Mouse (Mus musculus) MEL (cell line): ENCODE data around the gene Slc23a3. TPM values are rescaled to one million over a fixed set of nuclear protein-coding genes. Genes with fewer than 3 reads are reported as not detected.
A peak's percentile ranks its signal among the peaks of the same experiment; 100 is the strongest.

Experiments used
- DNase-seq: peaks from one replicate; pipeline ENCODE4 v3.0.0; 2011; ENCODE audit warnings: low read depth, low spot score
- H3K27ac ChIP-seq: 2 replicates; pipeline ENCODE4 v1.5.1; 2012; ENCODE audit warnings: low read depth, mild to moderate bottlenecking, control low read depth, low read length, moderate library complexity; ENCODE audit not compliant: control insufficient read depth
- H3K27me3 ChIP-seq, 2 experiments: fragments of 150-350 bp in 1 of 2; sonication (generic) in 1 of 2; 2 replicates each; pipeline ENCODE4 v1.6.1; 2012; ENCODE audit warnings: low read length in 2 of 2, mild to moderate bottlenecking in 2 of 2, improper control_type of control experiment in 1 of 2, moderate library complexity in 1 of 2; ENCODE audit not compliant: insufficient read depth in 2 of 2, control insufficient read depth in 1 of 2
- H3K36me3 ChIP-seq, 2 experiments: 2 replicates each; pipeline ENCODE4 v1.6.1; 2012 to 2014; ENCODE audit warnings: low read length in 2 of 2, improper control_type of control experiment in 1 of 2, inconsistent platforms in 1 of 2, mild to moderate bottlenecking in 1 of 2; ENCODE audit not compliant: insufficient read depth in 2 of 2, control insufficient read depth in 1 of 2
- H3K4me1 ChIP-seq, 2 experiments: fragments of 150-350 bp in 1 of 2; sonication (generic) in 1 of 2; 2 replicates each; pipeline ENCODE4 v1.6.1; 2012; ENCODE audit warnings: low read length in 2 of 2, improper control_type of control experiment in 1 of 2, mild to moderate bottlenecking in 1 of 2; ENCODE audit not compliant: insufficient read depth in 2 of 2, control insufficient read depth in 1 of 2
- H3K4me3 ChIP-seq, 2 experiments: fragments of 150-350 bp in 1 of 2; sonication (generic) in 1 of 2; 2 replicates each; pipeline ENCODE4 v1.5.1; 2012; ENCODE audit warnings: low read depth in 2 of 2, low read length in 2 of 2, mild to moderate bottlenecking in 2 of 2, moderate library complexity in 2 of 2, control low read depth in 1 of 2, improper control_type of control experiment in 1 of 2; ENCODE audit not compliant: control insufficient read depth in 1 of 2, insufficient read depth in 1 of 2
- H3K79me2 ChIP-seq: 2 replicates; pipeline ENCODE4 v1.6.1; 2012; ENCODE audit warnings: mild to moderate bottlenecking, low read length, moderate library complexity; ENCODE audit not compliant: control insufficient read depth, poor library complexity, insufficient read depth
- H3K9ac ChIP-seq: 2 replicates; pipeline ENCODE4 v1.6.1; 2012; ENCODE audit warnings: low read depth, mild to moderate bottlenecking, control low read depth, low read length, moderate library complexity; ENCODE audit not compliant: control insufficient read depth, poor library complexity, severe bottlenecking
- H3K9me3 ChIP-seq: fragments of 150-350 bp; sonication (generic); replicated peaks from 2 replicates; pipeline ENCODE4 v1.6.1; 2012; ENCODE audit warnings: mild to moderate bottlenecking, low read length, improper control_type of control experiment, moderate library complexity; ENCODE audit not compliant: insufficient read depth
- BHLHE40 ChIP-seq: IDR thresholded peaks from 2 replicates; pipeline ENCODE4 v1.6.1; 2012; ENCODE audit warnings: low read depth, mild to moderate bottlenecking, inconsistent platforms, low read length, improper control_type of control experiment, borderline replicate concordance
- CHD2 ChIP-seq: IDR thresholded peaks from 2 replicates; pipeline ENCODE4 v1.6.1; 2011; ENCODE audit warnings: low read length, improper control_type of control experiment
- CTCF ChIP-seq, 3 experiments: IDR thresholded peaks in 2 of 3; conservative IDR thresholded peaks in 1 of 3; 2 replicates each; pipeline ENCODE4 v1.5.1; 2011 to 2012; ENCODE audit warnings: low read length in 3 of 3, low read depth in 2 of 3, mild to moderate bottlenecking in 2 of 3, improper control_type of control experiment in 1 of 3, inconsistent platforms in 1 of 3, mixed read lengths in 1 of 3, moderate library complexity in 1 of 3; ENCODE audit not compliant: control insufficient read depth in 1 of 3, insufficient read depth in 1 of 3, poor library complexity in 1 of 3, severe bottlenecking in 1 of 3
- E2F4 ChIP-seq: IDR thresholded peaks from 2 replicates; pipeline ENCODE4 v1.6.1; 2011; ENCODE audit warnings: low read depth, low read length, improper control_type of control experiment, borderline replicate concordance
- ELF1 ChIP-seq: IDR thresholded peaks from 2 replicates; pipeline ENCODE4 v1.6.1; 2014; ENCODE audit warnings: low read depth, mild to moderate bottlenecking, inconsistent platforms, low read length, improper control_type of control experiment, moderate library complexity
- EP300 ChIP-seq, 2 experiments: IDR thresholded peaks; 2 replicates each; pipeline ENCODE4 v1.6.1; 2011; ENCODE audit warnings: improper control_type of control experiment in 2 of 2, low read length in 2 of 2, low read depth in 1 of 2, mild to moderate bottlenecking in 1 of 2
- ETS1 ChIP-seq: IDR thresholded peaks from 2 replicates; pipeline ENCODE4 v1.6.1; 2012; ENCODE audit warnings: low read depth, mild to moderate bottlenecking, inconsistent platforms, low read length, improper control_type of control experiment, moderate library complexity
- GABPA ChIP-seq: IDR thresholded peaks from 2 replicates; pipeline ENCODE4 v1.6.1; 2012; ENCODE audit warnings: low read depth, mild to moderate bottlenecking, inconsistent platforms, low read length, improper control_type of control experiment, moderate library complexity
- HCFC1 ChIP-seq: IDR thresholded peaks from 2 replicates; pipeline ENCODE4 v1.6.1; 2012; ENCODE audit warnings: low read depth, mild to moderate bottlenecking, inconsistent platforms, low read length, improper control_type of control experiment, moderate library complexity
- MAX ChIP-seq: IDR thresholded peaks from 2 replicates; pipeline ENCODE4 v1.6.1; 2011; ENCODE audit warnings: low read length, improper control_type of control experiment
- MAZ ChIP-seq: IDR thresholded peaks from 2 replicates; pipeline ENCODE4 v1.6.1; 2012; ENCODE audit warnings: low read depth, mild to moderate bottlenecking, inconsistent platforms, low read length, improper control_type of control experiment
- MXI1 ChIP-seq: IDR thresholded peaks from 2 replicates; pipeline ENCODE4 v1.6.1; 2011; ENCODE audit warnings: mild to moderate bottlenecking, low read depth, low read length, improper control_type of control experiment
- MYB ChIP-seq: IDR thresholded peaks from 2 replicates; pipeline ENCODE4 v1.6.1; 2011; ENCODE audit warnings: mild to moderate bottlenecking, low read depth, low read length, improper control_type of control experiment
- MYC ChIP-seq: IDR thresholded peaks from 2 replicates; pipeline ENCODE4 v1.6.1; 2011; ENCODE audit warnings: low read depth, mild to moderate bottlenecking, low read length, improper control_type of control experiment, moderate library complexity
- NELFE ChIP-seq: IDR thresholded peaks from 2 replicates; pipeline ENCODE4 v1.6.1; 2011; ENCODE audit warnings: low read depth, low read length, improper control_type of control experiment
- NRF1 ChIP-seq: IDR thresholded peaks from 2 replicates; pipeline ENCODE4 v1.6.1; 2014; ENCODE audit warnings: low read depth, mild to moderate bottlenecking, inconsistent platforms, low read length, improper control_type of control experiment, moderate library complexity; ENCODE audit not compliant: poor library complexity, insufficient read depth, severe bottlenecking
- POLR2A ChIP-seq, 2 experiments: IDR thresholded peaks; 2 replicates each; pipeline ENCODE4 v1.6.1; 2011 to 2012; ENCODE audit warnings: low read length in 2 of 2, mild to moderate bottlenecking in 2 of 2, control low read depth in 1 of 2, improper control_type of control experiment in 1 of 2, low read depth in 1 of 2, moderate library complexity in 1 of 2; ENCODE audit not compliant: control insufficient read depth in 1 of 2, insufficient read depth in 1 of 2, poor library complexity in 1 of 2
- POLR2AphosphoS2 ChIP-seq: IDR thresholded peaks from 2 replicates; pipeline ENCODE4 v1.6.1; 2011; ENCODE audit warnings: low read length, improper control_type of control experiment
- RAD21 ChIP-seq: IDR thresholded peaks from 2 replicates; pipeline ENCODE4 v1.6.1; 2011; ENCODE audit warnings: mild to moderate bottlenecking, low read depth, low read length, improper control_type of control experiment
- SIN3A ChIP-seq: IDR thresholded peaks from 2 replicates; pipeline ENCODE4 v1.6.1; 2012; ENCODE audit warnings: low read length, improper control_type of control experiment, inconsistent platforms
- SMC3 ChIP-seq: IDR thresholded peaks from 2 replicates; pipeline ENCODE4 v1.6.1; 2011; ENCODE audit warnings: low read depth, low read length, improper control_type of control experiment
- TAL1 ChIP-seq: IDR thresholded peaks from 2 replicates; pipeline ENCODE4 v1.6.1; 2012; ENCODE audit warnings: mild to moderate bottlenecking, inconsistent platforms, low read length, moderate library complexity, mixed read lengths
- TBP ChIP-seq: IDR thresholded peaks from 2 replicates; pipeline ENCODE4 v1.8.0; 2011; ENCODE audit warnings: low read depth, low read length, improper control_type of control experiment
- TCF12 ChIP-seq: IDR thresholded peaks from 2 replicates; pipeline ENCODE4 v1.6.1; 2014; ENCODE audit warnings: low read depth, mild to moderate bottlenecking, inconsistent platforms, low read length, improper control_type of control experiment, moderate library complexity
- UBTF ChIP-seq: IDR thresholded peaks from 2 replicates; pipeline ENCODE4 v1.6.1; 2012; ENCODE audit warnings: low read depth, mild to moderate bottlenecking, inconsistent platforms, low read length, improper control_type of control experiment, moderate library complexity, borderline replicate concordance; ENCODE audit not compliant: insufficient read depth
- USF1 ChIP-seq: IDR thresholded peaks from 2 replicates; pipeline ENCODE4 v1.6.1; 2014; ENCODE audit warnings: low read depth, mild to moderate bottlenecking, inconsistent platforms, low read length, improper control_type of control experiment, moderate library complexity
- ZC3H11A ChIP-seq: IDR thresholded peaks from 2 replicates; pipeline ENCODE4 v1.6.1; 2012; ENCODE audit warnings: low read depth, mild to moderate bottlenecking, inconsistent platforms, low read length, improper control_type of control experiment
- ZNF384 ChIP-seq: IDR thresholded peaks from 2 replicates; pipeline ENCODE4 v1.6.1; 2012; ENCODE audit warnings: low read depth, mild to moderate bottlenecking, inconsistent platforms, low read length, improper control_type of control experiment
- polyA plus RNA-seq, 2 experiments: library from polyadenylated mRNA; stranded (reverse) in 1 of 2; unstranded in 1 of 2; fragments of >175 nt in 1 of 2; fragments of >200 nt in 1 of 2; gene quantifications; 2 replicates each; pipeline versions ENCODE4 v1.2.1 to v1.2.4; 2012; ENCODE audit warnings: low replicate concordance in 2 of 2, low read depth in 1 of 2; ENCODE audit not compliant: insufficient read length in 2 of 2, insufficient read depth in 1 of 2, missing spikeins in 1 of 2
- total RNA-seq: library from RNA; depleted of rRNA; stranded (reverse); fragments of 300-350 nt; gene quantifications from 2 replicates; pipeline ENCODE4 v1.2.3, GENCODE M21; 2012

Slc23a3 gene
- total and polyA plus RNA-seq, 3 experiments: 0.08 to 0.15 TPM; not detected in 1

DNA sequence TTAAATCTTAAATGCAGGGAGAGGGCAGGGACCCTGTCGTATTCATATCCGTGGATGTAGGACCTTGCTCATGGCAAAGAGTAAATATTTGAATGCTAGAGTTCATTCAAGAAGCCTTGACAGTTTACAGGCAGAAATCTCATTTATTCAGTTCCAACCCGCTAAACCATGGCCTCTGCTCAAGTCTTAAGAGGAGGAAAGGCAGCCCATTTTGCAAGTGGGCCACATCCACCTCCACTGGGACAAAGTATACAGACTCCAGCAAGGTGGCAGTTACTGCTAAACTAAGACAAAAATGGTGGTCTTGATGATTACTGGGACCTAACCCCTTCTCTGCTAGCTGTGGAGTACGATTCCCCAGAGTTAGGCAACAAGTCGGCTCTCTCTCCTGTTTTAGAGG lies 8.3 kb downstream of the Slc23a3 start:
- Histone ChIP-seq H3K4me1 (peaks cover 3 to 10% of the 10 kb centered on the region in 2 experiments; a peak in 3 of 4 replicates), H3K4me3 (peak overlapping the region; percentile 68 to 80), H3K36me3 (peaks cover 0 to 5% of the 10 kb centered on the region in 2 experiments; a peak in 2 of 4 replicates)
- DNase-seq: no peak
- TF ChIP-seq UBTF (no peak), SIN3A (no peak), MAZ (0 out of 2 replicates have a peak, but pooled peaks have one; percentile 14), MAX (no peak)
- TF ChIP-seq, all 39 proteins: peak for 1
- H3K27me3 ChIP-seq: no peaks in the 10 kb centered on the region
- no peaks in the 10 kb centered on the region for H3K9me3 ChIP-seq
- peak overlapping the region; percentile 80 for H3K9ac ChIP-seq
- H3K79me2 ChIP-seq: no peaks in the 10 kb centered on the region; the same call in 1 of the 2 replicates
- peak overlapping the region; percentile 96 for H3K27ac ChIP-seq

DNA sequence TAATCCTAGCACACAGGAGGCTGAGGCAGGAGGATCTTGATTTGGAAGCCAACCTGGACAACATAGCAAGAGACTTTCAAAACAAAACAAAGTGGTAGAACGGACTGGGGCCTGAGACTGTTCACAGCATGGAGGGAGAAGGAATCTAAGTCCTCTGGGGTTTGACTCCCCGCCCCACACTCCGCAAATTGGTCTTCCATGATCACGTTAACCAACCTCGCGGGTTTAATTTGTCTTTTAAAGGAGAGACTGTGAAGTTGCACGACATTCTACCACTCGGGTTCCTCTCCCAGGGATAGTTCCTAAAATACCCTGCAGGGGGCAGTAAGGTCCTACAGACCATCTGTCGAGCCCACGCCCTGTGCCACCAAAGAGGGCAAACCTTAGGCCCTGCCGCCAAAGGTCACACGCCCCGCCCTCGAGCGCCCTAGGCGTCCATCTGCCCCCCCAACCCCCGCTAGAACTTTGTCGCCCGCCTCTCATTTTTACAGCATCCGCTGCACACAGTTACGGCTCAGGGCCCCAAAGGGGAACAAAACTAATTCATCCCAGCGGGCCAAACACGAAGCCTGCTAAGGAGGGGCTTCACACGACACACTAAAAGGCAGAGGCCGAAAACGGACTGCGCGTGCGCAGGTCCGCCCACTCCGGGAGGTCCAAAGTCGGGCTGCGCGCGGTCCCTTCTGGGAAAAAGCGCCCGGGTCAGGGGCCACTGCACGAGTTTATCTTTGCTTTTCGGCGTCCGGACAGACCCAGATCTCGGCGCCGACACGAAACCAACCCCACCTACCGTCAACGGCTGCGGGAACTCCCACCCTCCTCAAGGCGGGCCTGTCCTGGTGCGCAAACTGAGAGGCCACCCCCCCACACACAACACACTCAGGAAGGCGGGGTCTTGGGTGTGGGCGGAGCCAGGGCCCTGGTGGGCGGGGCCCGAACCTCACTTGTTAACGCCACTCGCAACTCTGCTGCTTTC lies 9.1 kb downstream of the Slc23a3 start, which contains the start of gene Nhej1:
Gene Nhej1, minus strand, starts transcription at position 855 of the 976 bp plus-strand sequence.
- H3K4me1 ChIP-seq: peaks cover 3 to 10% of the 10 kb centered on the region in 2 experiments; a peak in 3 of 4 replicates
- H3K79me2 ChIP-seq: no peaks in the 10 kb centered on the region; the same call in 1 of the 2 replicates
- peaks cover 0 to 5% of the 10 kb centered on the region in 2 experiments; a peak in 2 of 4 replicates for H3K36me3 ChIP-seq
- DNase-seq: peak; percentile 98
- H3K9me3 ChIP-seq: no peaks in the 10 kb centered on the region
- peak within 1 kb of the TSS; percentile 68 to 80 for H3K4me3 ChIP-seq
- peak within 1 kb of the TSS; percentile 80 for H3K9ac ChIP-seq
- no peaks in the 10 kb centered on the region for H3K27me3 ChIP-seq
- H3K27ac ChIP-seq: peak within 1 kb of the TSS; percentile 96
- TF ChIP-seq ZNF384 (no peak; the same call in 1 of the 2 replicates), ETS1 (peak; percentile 59; the same call in 1 of the 2 replicates), CHD2 (no peak), NELFE (peak; percentile 75), TBP (peak; percentile 84; the same call in 1 of the 2 replicates), USF1 (peak; percentile 56; the same call in 1 of the 2 replicates), MAZ (peak; percentile 72; the same call in 1 of the 2 replicates), RAD21 (peak; percentile 93), TAL1 (no peak), POLR2A (IDR thresholded peaks at IDR 0.05; ENCODE audit: control insufficient read depth in 1 of 2, insufficient read depth in 1 of 2, low read depth in 1 of 2, low read length in 2 of 2, poor library complexity in 1 of 2) (peak; percentile 44 to 82; a peak in 1 of 4 replicates), MYC (0 out of 2 replicates have a peak, but pooled peaks have one; percentile 61), TCF12 (peak; percentile 51; the same call in 1 of the 2 replicates), E2F4 (0 out of 2 replicates have a peak, but pooled peaks have one; percentile 58), HCFC1 (peak; percentile 86), SMC3 (peak; percentile 90), GABPA (no peak), CTCF (IDR thresholded peaks at IDR 0.05 in 2 of 3, conservative IDR thresholded peaks at IDR 0.05 in 1 of 3; ENCODE audit: control insufficient read depth in 1 of 3, insufficient read depth in 1 of 3, low read depth in 2 of 3, low read length in 3 of 3, poor library complexity in 1 of 3, severe bottlenecking in 1 of 3) (peak; percentile 69 to 93 (median 84)), NRF1 (peak; percentile 89), ELF1 (no peak; the same call in none of the 2 replicates), ZC3H11A (peak; percentile 91), EP300 (IDR thresholded peaks at IDR 0.05; ENCODE audit: low read depth in 1 of 2, low read length in 2 of 2) (0 out of 4 replicates have a peak, but pooled peaks of 1 of the 2 experiments have one; percentile 28), MXI1 (peak; percentile 89), BHLHE40 (0 out of 2 replicates have a peak, but pooled peaks have one; percentile 26), SIN3A (peak; percentile 77), MYB (0 out of 2 replicates have a peak, but pooled peaks have one; percentile 18), POLR2AphosphoS2 (peak; percentile 53; the same call in 1 of the 2 replicates)
